Comparison of ENCODE assay signal across 23 mouse cellular contexts in the genomic region with DNA sequence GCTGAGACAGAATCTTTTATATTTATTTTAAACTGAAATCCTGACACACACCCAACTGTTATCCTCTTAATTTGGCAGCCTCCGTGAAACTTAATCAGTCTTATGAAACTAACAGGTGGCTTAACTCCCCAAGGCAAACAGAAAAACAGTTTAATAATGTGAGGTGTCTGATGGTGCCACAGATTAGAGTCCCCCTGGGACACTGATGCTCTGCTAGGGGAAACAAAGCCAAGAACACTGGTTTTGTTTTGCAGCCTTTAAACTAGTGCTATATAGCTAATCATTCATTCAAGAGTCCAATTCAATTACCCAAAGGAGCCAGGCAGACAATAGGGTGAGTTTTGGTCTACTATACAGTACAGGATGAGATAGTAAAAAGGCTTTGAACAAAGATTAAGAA. TPM values are rescaled to one million over a fixed set of nuclear protein-coding genes. Genes with fewer than 3 reads are reported as not detected.
"Had no signal": no experiment of that assay in that cellular context is flagged by ENCODE, and none has a peak within 500 bp of the region (broad histone marks: within the 10 kb centered on the region; RNA-seq: fewer than 3 reads in every experiment).

No protein-coding gene starts in this region.

- H3K4me3 ChIP-seq: layer of hippocampus, adult 2 months; limb, embryonic 10.5 days; liver, embryonic 15.5 days; midbrain, embryonic 10.5 days; midbrain, embryonic 15.5 days; neural tube, embryonic 13.5 days; stomach, embryonic 15.5 days had no signal

- ATAC-seq: lung, postnatal 0 days; midbrain, embryonic 15.5 days had no signal

- H3K27ac ChIP-seq: limb, embryonic 10.5 days; liver, embryonic 15.5 days; midbrain, embryonic 10.5 days; midbrain, embryonic 15.5 days; neural tube, embryonic 13.5 days; stomach, embryonic 15.5 days had no signal

- H3K9me3 ChIP-seq: limb, embryonic 10.5 days; liver, embryonic 15.5 days; midbrain, embryonic 10.5 days; midbrain, embryonic 15.5 days; neural tube, embryonic 13.5 days; stomach, embryonic 15.5 days had no signal

- H3K27me3 ChIP-seq: liver, embryonic 15.5 days; midbrain, embryonic 15.5 days; neural tube, embryonic 13.5 days; stomach, embryonic 15.5 days had no signal

- DNase-seq: kidney, postnatal 10 days; kidney, postnatal 4 days; lung, adult 2 months; lung, postnatal 36 days; retina, postnatal 1 day; right cerebral cortex, postnatal 4 days; thymus, adult 2 months; thymus, postnatal 25 days had no signal

- H3K4me1 ChIP-seq: limb, embryonic 10.5 days; liver, embryonic 15.5 days; midbrain, embryonic 10.5 days; midbrain, embryonic 15.5 days; neural tube, embryonic 13.5 days; stomach, embryonic 15.5 days had no signal

- H3K9ac ChIP-seq: liver, embryonic 15.5 days; midbrain, embryonic 15.5 days; neural tube, embryonic 13.5 days; stomach, embryonic 15.5 days had no signal

- H3K4me2 ChIP-seq: liver, embryonic 11.5 days; liver, embryonic 15.5 days; midbrain, embryonic 15.5 days; neural tube, embryonic 13.5 days; stomach, embryonic 15.5 days had no signal

RNA-seq across cellular contexts. Expression of a gene that starts 28.6 kb away (rescaled TPM):
- total RNA-seq: layer of hippocampus, adult 2 months; layer of hippocampus, postnatal 10 days; megakaryocyte progenitor cell, adult 5-6 weeks had no signal
- polyA plus RNA-seq: kidney, embryonic 14.5 days; limb, embryonic 10.5 days; limb, embryonic 14.5 days; liver, embryonic 11.5 days; liver, embryonic 15.5 days; lung, adult 2 months; lung, postnatal 0 days; midbrain, embryonic 10.5 days; neural tube, embryonic 13.5 days; spleen, adult 2 months; stomach, embryonic 15.5 days; thymus, adult 2 months; urinary bladder, adult 2 months had no signal

RNA-seq across cellular contexts. Expression of a gene that starts 41.2 kb away (rescaled TPM):
- total RNA-seq: megakaryocyte progenitor cell, adult 5-6 weeks had no signal
